Mouse (Mus musculus) limb, embryonic 13.5 days (tissue): ENCODE measurements around the gene Casz1. TPM values are rescaled to one million over a fixed set of nuclear protein-coding genes. Genes with fewer than 3 reads are reported as not detected.

Experiments
- ATAC-seq: fragments of 200-750 bp; cut with Nextera tagmentation; 2 replicates; pipeline ENCODE4 v1.8.0; 2017; ENCODE audit warnings: low read depth, moderate number of reproducible peaks, moderate TSS enrichment; ENCODE audit not compliant: low FRiP score
- H3K27ac ChIP-seq: fragments of 300-500 bp; sonication (generic); 2 replicates; pipeline ENCODE4 v1.5.1; 2015; ENCODE audit warnings: inconsistent platforms, mild to moderate bottlenecking, moderate library complexity
- H3K27me3 ChIP-seq: fragments of 300-500 bp; sonication (generic); 2 replicates; pipeline ENCODE4 v1.6.1; 2015; ENCODE audit warnings: mild to moderate bottlenecking, inconsistent platforms
- H3K36me3 ChIP-seq: fragments of 300-500 bp; sonication (generic); 2 replicates; pipeline ENCODE4 v1.6.1; 2015; ENCODE audit warnings: inconsistent platforms, mild to moderate bottlenecking, moderate library complexity
- H3K4me1 ChIP-seq: fragments of 300-500 bp; sonication (generic); 2 replicates; pipeline ENCODE4 v1.6.1; 2015; ENCODE audit warnings: inconsistent platforms
- H3K4me2 ChIP-seq: fragments of 300-500 bp; sonication (generic); replicated peaks from 2 replicates; pipeline ENCODE4 v1.6.1; 2015; ENCODE audit warnings: inconsistent platforms, mild to moderate bottlenecking, moderate library complexity
- H3K4me3 ChIP-seq: fragments of 300-500 bp; sonication (generic); 2 replicates; pipeline ENCODE4 v1.5.1; 2015; ENCODE audit warnings: moderate library complexity, mild to moderate bottlenecking, inconsistent platforms
- H3K9ac ChIP-seq: fragments of 300-500 bp; sonication (generic); 2 replicates; pipeline ENCODE4 v1.6.1; 2015; ENCODE audit warnings: mild to moderate bottlenecking, inconsistent platforms
- H3K9me3 ChIP-seq: fragments of 300-500 bp; sonication (generic); 2 replicates; pipeline ENCODE4 v1.6.1; 2016; ENCODE audit warnings: inconsistent platforms
- WGBS: fragments of 180-500 bp; shearing (Covaris S2); methylation state at CpG from one replicate; pipeline ENCODE4 v1.1.7; 2015; 5-methylcytosine and 5-hydroxymethylcytosine counted together
- polyA plus RNA-seq: library from polyadenylated mRNA; unstranded; fragments of >200 nt; fragmentation: Nextera tagmentation; extraction: Ambion mirVana; gene quantifications from 2 replicates; pipeline ENCODE4 v1.2.1, GENCODE M21; 2015

Gene Casz1
- polyA plus RNA-seq, 1 experiment from 2014 or later, result 4.1 TPM

- H3K9ac ChIP-seq, result no peak overlapping the region
- no peak overlapping the region for H3K4me2 ChIP-seq
- WGBS, result 75% methylated on average over 14 of the region's 14 CpGs
- no peaks in the 10 kb centered on the region for H3K9me3 ChIP-seq
- no peak overlapping the region for H3K4me3 ChIP-seq
- peaks cover 28% of the 10 kb centered on the region for H3K4me1 ChIP-seq
- H3K36me3 ChIP-seq, result no peaks in the 10 kb centered on the region
- peaks cover 89% of the 10 kb centered on the region for H3K27me3 ChIP-seq
- H3K27ac ChIP-seq, result no peak overlapping the region
- ATAC-seq, result no peak
Measured at GRCm38 (mm10) chr4:148884596-148884995, 80.4 kb downstream of the Casz1 start.

DNA sequence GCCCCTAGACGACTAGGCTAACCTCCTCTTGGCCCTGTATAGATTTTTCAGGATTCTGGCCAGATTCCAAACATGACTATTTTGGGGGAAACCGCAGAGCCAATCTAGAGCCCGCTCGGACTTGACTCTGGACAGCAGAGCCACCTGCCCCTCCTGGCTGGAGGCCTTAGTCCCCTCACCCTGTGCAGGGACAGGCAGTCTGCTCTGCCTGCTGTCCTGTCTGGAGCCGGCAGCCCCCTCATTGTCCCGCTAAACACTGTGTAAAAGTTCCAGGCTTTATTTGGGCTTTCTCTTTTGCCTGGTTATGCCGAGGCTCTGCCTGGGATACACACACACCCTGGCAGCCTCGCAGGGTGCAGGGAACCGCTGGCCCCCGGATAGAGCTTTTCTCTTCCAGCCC, 81.2 kb downstream of the Casz1 start:
- no peak overlapping the region for H3K4me3 ChIP-seq
- H3K4me1 ChIP-seq, result peaks cover 28% of the 10 kb centered on the region
- no peaks in the 10 kb centered on the region for H3K36me3 ChIP-seq
- H3K27ac ChIP-seq, result no peak overlapping the region
- no peak overlapping the region for H3K9ac ChIP-seq
- ATAC-seq, result no peak
- no peaks in the 10 kb centered on the region for H3K9me3 ChIP-seq
- 43% methylated on average over 10 of the region's 10 CpGs for WGBS
- H3K4me2 ChIP-seq, result no peak overlapping the region
- peaks cover 89% of the 10 kb centered on the region for H3K27me3 ChIP-seq

- H3K4me3 ChIP-seq, result no peak overlapping the region
- no peaks in the 10 kb centered on the region for H3K9me3 ChIP-seq
- H3K4me2 ChIP-seq, result no peak overlapping the region
- no peaks in the 10 kb centered on the region for H3K36me3 ChIP-seq
- 61% methylated on average over 9 of the region's 9 CpGs for WGBS
- H3K9ac ChIP-seq, result no peak overlapping the region
- peaks cover 29% of the 10 kb centered on the region for H3K4me1 ChIP-seq
- peaks cover 89% of the 10 kb centered on the region for H3K27me3 ChIP-seq
- ATAC-seq, result no peak
- H3K27ac ChIP-seq, result no peak overlapping the region
Measured at GRCm38 (mm10) chr4:148885921-148886540, 81.8 kb downstream of the Casz1 start.

- H3K27ac ChIP-seq, result no peak overlapping the region
- peaks cover 26% of the 10 kb centered on the region for H3K4me1 ChIP-seq
- H3K9ac ChIP-seq, result no peak overlapping the region
- WGBS, result 60% methylated on average over 8 of the region's 8 CpGs
- H3K9me3 ChIP-seq, result no peaks in the 10 kb centered on the region
- no peak for ATAC-seq
- no peaks in the 10 kb centered on the region for H3K36me3 ChIP-seq
- no peak overlapping the region for H3K4me2 ChIP-seq
- H3K4me3 ChIP-seq, result no peak overlapping the region
- H3K27me3 ChIP-seq, result peaks cover 88% of the 10 kb centered on the region
Measured at GRCm38 (mm10) chr4:148888229-148888628, 84.0 kb downstream of the Casz1 start.

- Histone ChIP-seq H3K27me3 (peaks cover 88% of the 10 kb centered on the region), H3K9me3 (no peaks in the 10 kb centered on the region), H3K27ac (no peak overlapping the region), H3K4me2 (no peak overlapping the region), H3K4me3 (no peak overlapping the region), H3K4me1 (peaks cover 26% of the 10 kb centered on the region), H3K9ac (no peak overlapping the region), H3K36me3 (no peaks in the 10 kb centered on the region)
- ATAC-seq, result no peak
- WGBS, result 72% methylated on average over 6 of the region's 6 CpGs
Measured at GRCm38 (mm10) chr4:148889011-148889410, 84.8 kb downstream of the Casz1 start.

- WGBS, result 68% methylated on average over 8 of the region's 8 CpGs
- no peak overlapping the region for H3K27ac ChIP-seq
- H3K4me1 ChIP-seq, result peaks cover 15% of the 10 kb centered on the region
- peak overlapping the region; percentile 76 for H3K4me2 ChIP-seq
- peaks cover 89% of the 10 kb centered on the region for H3K27me3 ChIP-seq
- H3K4me3 ChIP-seq, result peak overlapping the region; percentile 42
- no peak for ATAC-seq
- H3K36me3 ChIP-seq, result no peaks in the 10 kb centered on the region
- peak overlapping the region; percentile 64 for H3K9ac ChIP-seq
- H3K9me3 ChIP-seq, result no peaks in the 10 kb centered on the region
Measured at GRCm38 (mm10) chr4:148890442-148890841, 86.2 kb downstream of the Casz1 start.

DNA sequence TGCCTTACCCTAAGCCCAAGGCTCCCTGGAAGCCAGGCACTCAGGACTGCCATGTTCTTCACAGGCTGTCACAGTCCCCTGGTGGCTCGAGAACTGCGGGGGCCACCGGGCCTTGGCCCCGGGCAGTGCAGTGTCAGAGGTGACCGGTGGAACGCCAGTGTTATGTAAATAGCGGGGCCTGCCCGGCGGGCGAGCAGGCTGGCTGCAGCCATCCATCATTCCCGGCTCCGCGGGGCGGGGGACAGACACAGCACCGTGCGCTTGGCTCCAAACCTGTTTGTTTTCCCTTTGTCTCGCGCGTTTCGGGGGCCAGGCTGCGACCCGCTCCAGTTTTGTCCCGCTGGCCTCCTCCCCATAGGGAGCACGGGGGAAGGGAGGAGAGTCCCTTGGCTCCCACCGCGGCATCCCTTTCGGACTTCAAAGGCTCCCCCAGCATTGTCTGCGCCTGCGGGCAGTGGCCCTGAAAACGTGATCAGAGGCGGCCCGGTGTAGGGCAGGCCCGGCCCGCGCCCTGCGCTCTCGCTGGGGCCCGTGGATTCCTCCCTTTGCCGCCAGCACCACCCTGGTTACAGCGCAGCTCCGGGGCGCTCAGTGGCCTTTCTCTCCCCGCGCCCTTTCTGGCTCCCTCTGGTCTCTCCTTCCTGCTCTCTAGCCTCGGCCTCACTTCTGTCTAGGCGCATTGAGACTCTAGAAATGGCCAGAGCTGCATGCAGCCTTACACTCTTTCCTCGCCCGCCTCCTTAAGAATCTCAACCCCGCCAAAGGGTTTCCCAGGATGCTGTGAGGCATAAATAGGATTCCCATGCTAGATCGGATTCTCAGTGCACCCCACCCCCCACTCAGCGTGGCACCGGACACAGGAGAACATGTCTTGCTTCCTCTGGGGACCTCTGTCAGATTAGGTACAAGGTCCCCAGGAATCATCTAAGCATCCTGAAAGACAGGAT, 86.9 kb downstream of the Casz1 start:
- H3K36me3 ChIP-seq, result no peaks in the 10 kb centered on the region
- peaks cover 11% of the 10 kb centered on the region for H3K4me1 ChIP-seq
- no peak overlapping the region for H3K27ac ChIP-seq
- no peaks in the 10 kb centered on the region for H3K9me3 ChIP-seq
- peak overlapping the region; percentile 64 for H3K9ac ChIP-seq
- peak; percentile 46; the same call in 1 of the 2 replicates for ATAC-seq
- H3K4me3 ChIP-seq, result peak overlapping the region; percentile 42
- 6% methylated on average over 52 of the region's 52 CpGs for WGBS
- peaks cover 92% of the 10 kb centered on the region for H3K27me3 ChIP-seq
- peak overlapping the region; percentile 76 for H3K4me2 ChIP-seq

GRCm38 (mm10) chr4:148896125-148896524, 91.9 kb downstream of the Casz1 start:
- peaks cover 83% of the 10 kb centered on the region for H3K27me3 ChIP-seq
- no peak for ATAC-seq
- 72% methylated on average over 6 of the region's 6 CpGs for WGBS
- no peaks in the 10 kb centered on the region for H3K36me3 ChIP-seq
- H3K4me1 ChIP-seq, result peaks cover 6% of the 10 kb centered on the region
- H3K4me3 ChIP-seq, result no peak overlapping the region
- H3K4me2 ChIP-seq, result no peak overlapping the region
- H3K9me3 ChIP-seq, result no peaks in the 10 kb centered on the region
- H3K27ac ChIP-seq, result no peak overlapping the region
- H3K9ac ChIP-seq, result no peak overlapping the region

DNA sequence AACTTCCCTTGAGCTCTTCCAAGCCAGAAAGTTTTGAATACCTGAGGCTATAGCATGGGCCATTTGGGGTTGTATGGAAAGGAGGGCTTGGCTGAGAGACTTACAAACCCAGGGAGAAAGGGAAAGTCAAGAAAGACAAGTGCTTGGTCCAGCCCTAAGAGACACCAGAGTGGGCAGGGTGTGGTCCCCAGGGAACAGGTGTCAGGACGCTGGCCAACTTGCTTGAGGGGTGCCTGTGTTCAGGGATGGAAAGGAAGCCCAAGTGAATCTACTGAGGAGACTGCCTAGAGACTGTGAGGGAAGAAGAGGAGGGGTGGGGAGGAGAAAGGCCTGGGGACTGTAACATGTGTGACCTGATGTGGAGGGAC, 95.7 kb downstream of the Casz1 start:
- H3K27ac ChIP-seq, result no peak overlapping the region
- peak overlapping the region; percentile 99 for H3K4me2 ChIP-seq
- WGBS, result 22% methylated on average over 1 of the region's 1 CpGs
- H3K4me1 ChIP-seq, result peaks cover 12% of the 10 kb centered on the region
- peak overlapping the region; percentile 65 for H3K4me3 ChIP-seq
- no peaks in the 10 kb centered on the region for H3K9me3 ChIP-seq
- no peaks in the 10 kb centered on the region for H3K36me3 ChIP-seq
- no peak overlapping the region for H3K9ac ChIP-seq
- peaks cover 84% of the 10 kb centered on the region for H3K27me3 ChIP-seq
- ATAC-seq, result peak; percentile 1; the same call in 1 of the 2 replicates

DNA sequence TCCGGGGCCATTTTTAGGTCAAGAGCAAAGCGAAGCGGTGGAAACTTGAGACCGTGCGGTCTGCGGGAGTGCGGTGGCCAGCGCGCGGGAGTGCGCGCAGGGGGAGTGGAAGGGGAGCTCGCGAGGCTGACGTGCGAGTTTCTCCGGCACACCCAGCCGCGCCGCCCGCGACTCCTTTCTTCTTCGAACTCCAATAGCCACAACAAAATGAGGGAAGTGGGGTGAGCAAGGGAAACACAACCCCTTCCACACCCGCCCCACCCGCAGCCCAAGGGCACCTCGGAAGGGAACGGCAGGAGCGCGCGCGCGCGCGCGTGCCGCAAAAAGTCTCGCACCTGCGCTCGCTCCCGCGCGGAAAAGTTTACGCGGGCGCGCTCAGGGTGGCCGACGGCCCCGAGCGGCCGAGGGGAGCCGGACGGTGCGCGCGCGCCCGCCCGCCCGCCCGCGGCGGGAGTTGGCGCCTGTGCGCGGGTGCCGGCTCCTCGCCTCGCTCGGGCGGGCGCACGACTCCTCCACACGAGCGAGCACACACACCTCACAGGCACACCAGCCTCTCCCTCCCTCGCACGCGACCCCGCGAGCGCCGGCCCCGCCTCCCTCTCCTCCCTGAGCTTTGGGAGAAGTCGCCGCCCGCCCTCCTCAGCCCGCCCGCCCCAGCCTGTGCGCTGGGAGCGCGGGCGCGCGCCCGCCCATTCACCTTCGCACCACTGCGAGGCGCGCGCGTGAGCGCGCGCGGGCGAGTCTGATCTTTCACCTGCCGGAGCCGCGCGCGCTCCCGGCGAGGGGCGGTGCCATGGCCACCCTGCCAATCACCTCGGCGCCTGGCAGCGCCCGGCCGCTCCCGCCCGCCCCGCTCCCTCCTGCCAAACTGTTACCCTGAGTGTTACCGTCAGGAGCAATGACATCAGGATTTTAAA, 96.3 kb downstream of the Casz1 start:
- Histone ChIP-seq H3K4me1 (peaks cover 17% of the 10 kb centered on the region), H3K27me3 (peaks cover 84% of the 10 kb centered on the region), H3K4me2 (peak overlapping the region; percentile 99), H3K27ac (no peak overlapping the region), H3K36me3 (no peaks in the 10 kb centered on the region), H3K9me3 (no peaks in the 10 kb centered on the region), H3K9ac (peak overlapping the region; percentile 56; the same call in 1 of the 2 replicates), H3K4me3 (peak overlapping the region; percentile 65)
- ATAC-seq, result peak; percentile 74
- WGBS, result under 1% methylated on average over 81 of the region's 123 CpGs

DNA sequence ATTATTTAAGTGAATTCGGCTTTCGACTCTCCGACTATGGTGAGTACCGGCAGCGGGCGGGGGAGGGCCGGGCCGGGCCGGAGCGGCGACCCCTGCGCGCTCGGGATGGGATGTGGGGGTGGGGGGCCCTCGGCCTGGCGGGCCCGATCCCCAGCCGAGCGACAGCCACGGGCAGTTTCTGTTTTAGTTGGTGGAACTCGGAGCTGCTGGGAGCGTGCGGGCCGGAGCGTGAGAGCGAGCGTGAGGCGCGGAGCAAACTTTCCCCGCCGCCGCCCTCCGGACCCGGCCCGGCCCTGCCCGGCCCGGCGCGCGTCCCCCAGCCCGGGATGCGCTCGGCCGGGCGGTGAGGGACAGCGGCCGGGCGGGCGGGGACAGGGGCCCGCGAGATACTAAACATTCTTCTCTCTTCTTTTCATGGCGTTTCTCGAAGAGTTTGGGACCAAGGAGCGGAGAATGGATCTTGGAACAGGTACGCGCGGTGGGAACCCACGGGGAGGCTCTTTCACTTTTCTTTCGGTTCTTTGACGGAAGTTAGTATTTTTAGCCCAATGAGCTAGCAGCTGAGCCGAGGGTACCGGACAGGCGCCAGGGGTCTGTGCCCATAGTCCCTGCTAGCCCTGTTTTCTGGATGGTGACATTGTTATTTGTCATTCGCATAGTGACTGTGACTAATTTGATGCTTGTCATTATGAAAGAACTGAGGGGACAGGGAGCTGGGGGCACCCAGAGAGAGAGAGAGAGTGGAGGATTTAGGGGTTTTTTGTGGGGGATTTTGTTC, 97.2 kb downstream of the Casz1 start:
- under 1% methylated on average over 63 of the region's 64 CpGs for WGBS
- Histone ChIP-seq H3K27me3 (peaks cover 80% of the 10 kb centered on the region), H3K36me3 (no peaks in the 10 kb centered on the region), H3K4me2 (peak overlapping the region; percentile 99), H3K4me3 (peak overlapping the region; percentile 65), H3K9me3 (no peaks in the 10 kb centered on the region), H3K4me1 (peaks cover 26% of the 10 kb centered on the region), H3K9ac (peak overlapping the region; percentile 63), H3K27ac (no peak overlapping the region)
- ATAC-seq, result no peak
